Mouse (Mus musculus): ENCODE data around the gene Sobp. TPM values are rescaled to one million over a fixed set of nuclear protein-coding genes. Genes with fewer than 3 reads are reported as not detected.
A peak's percentile ranks its signal among the peaks of the same experiment; 100 is the strongest.

Sobp gene
- total RNA-seq, 2 experiments from 2014 or later: 29.2 to 34.5 TPM

DNA sequence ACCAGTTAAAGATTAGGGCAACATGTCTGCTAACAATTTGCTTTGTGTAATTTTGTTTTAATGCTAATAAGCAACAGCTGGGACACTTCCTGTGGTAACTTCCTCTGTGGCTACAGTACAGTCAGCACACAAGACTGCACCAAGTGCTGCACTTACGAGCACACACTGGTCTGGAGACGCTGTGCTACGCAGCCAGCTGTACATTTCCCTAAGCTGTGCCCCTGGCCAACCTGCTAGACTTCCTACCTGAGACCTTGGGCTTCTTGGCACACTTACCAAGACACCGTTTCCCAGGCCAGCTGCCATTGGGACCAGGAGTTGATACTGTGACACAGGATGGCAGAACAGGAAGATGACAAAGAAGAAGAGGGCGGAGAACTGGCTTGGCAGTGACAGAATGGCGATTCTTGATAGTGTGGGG, 212.1 kb downstream of the Sobp start:
- no peak for DNase-seq
- intact Hi-C loops (cut with DNase I): no loop called here
- Histone ChIP-seq H3K27ac (peak overlapping the region; percentile 48), H3K4me3 (peak overlapping the region; percentile 21; the same call in 1 of the 2 replicates)
- no peak for TF ChIP-seq CTCF (IDR thresholded peaks at IDR 0.05)

DNA sequence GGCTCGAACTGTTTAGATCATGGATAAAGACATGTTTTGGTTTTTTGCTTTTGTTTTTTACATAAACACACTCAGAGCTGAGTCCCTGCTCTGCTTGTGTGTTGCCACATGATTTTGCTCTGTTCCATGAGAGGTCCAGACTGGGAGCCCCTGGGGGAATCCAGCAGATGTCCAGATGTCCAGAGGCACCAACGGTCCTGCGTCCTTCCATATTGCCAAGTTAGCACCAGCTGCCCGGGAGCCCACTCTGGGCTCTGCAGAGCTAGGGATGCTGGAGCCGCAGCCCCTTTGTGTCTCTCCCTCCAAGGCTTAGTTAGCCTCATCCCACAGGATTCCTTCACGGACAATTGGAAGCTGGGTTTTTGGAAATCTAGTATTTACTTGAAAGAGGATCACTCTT, 212.6 kb downstream of the Sobp start:
- peak; percentile 29 for DNase-seq
- no peak for TF ChIP-seq CTCF (IDR thresholded peaks at IDR 0.05)
- intact Hi-C loops (cut with DNase I): no loop called here
- no peak overlapping the region for H3K4me3 ChIP-seq
- peak overlapping the region; percentile 48 for H3K27ac ChIP-seq

- no peak for DNase-seq
- no peak for TF ChIP-seq CTCF (IDR thresholded peaks at IDR 0.05)
- intact Hi-C loops (cut with DNase I): loop anchor here (1.0 to 10.0 kb wide), 3 partner anchors 29 to 516 kb away; partner anchors contain the start of gene Bend3
- peak overlapping the region; percentile 67; the same call in 1 of the 2 replicates for H3K27ac ChIP-seq
- peak overlapping the region; percentile 61 for H3K4me3 ChIP-seq
These were observed 215.6 kb downstream of the Sobp start for GRCm38 (mm10) chr10:42958686-42959085.

DNA sequence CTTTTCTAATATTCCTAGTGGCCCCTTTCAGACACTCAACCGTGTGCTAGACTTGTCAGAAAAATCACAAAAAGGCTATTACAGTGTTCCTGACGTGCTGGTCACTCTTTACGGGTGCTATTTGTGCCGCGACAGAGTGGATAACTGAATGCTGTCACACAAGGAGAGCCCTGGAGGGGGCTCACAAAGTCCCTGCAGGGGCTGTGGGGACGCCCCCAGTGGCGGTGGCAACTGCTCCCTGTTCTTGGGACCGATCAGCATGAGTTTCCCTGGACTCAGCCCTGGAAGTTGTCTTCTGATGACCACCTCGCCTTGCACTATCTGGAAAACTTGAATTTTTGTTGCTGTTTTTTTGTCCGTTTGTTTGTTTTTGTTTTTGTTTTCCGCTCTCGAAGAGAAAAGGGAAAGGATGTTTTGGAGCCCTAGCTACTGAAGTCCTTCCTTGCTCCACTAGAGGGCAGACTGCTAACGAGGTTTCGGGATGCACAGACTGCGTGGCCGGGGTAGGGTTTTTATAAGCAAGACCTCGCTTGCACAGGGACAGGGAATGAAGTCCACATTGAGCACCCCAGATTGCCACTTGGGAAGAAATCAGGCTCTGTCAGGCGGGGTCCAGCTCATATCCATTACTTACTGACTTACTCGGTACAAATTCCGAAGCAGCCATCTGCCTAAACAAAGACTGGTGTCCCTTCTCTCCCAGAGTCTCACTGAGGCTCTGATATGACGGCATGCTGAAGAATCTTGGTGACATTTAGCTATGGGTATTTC, 216.3 kb downstream of the Sobp start:
- peak overlapping the region; percentile 67 for H3K27ac ChIP-seq
- peak; percentile 77 for DNase-seq
- peak overlapping the region; percentile 61 for H3K4me3 ChIP-seq
- peak; percentile 86 for TF ChIP-seq CTCF (IDR thresholded peaks at IDR 0.05)
- intact Hi-C loops (cut with DNase I): loop anchor here (1.0 to 10.0 kb wide), 3 partner anchors 29 to 517 kb away; partner anchors contain the start of gene Bend3

DNA sequence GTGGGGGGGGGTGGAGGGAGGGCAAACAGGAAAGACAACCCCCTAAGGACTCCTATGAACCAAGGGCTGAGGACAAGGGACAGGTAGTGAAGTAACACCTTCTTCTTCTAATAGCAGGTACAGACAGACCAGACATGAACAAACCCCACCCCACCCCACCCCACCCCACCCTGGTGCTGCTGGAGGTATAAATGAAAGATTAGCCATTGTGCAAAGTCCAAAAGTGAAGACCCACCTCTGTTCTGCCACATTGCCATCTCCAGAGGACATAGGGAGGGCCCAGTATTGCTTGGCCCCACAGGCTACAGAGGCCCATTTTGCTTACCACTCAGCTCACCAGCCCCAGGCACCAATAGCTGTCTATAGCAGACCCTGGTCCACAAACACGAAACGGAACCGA, 219.1 kb downstream of the Sobp start:
- no peak for DNase-seq
- intact Hi-C loops (cut with DNase I): loop anchor here (5.0 to 10.0 kb wide), 2 partner anchors 422 to 520 kb away; partner anchors contain the start of gene Bend3
- Histone ChIP-seq H3K27ac (no peak overlapping the region), H3K4me3 (no peak overlapping the region)
- no peak for TF ChIP-seq CTCF (IDR thresholded peaks at IDR 0.05)

GRCm38 (mm10) chr10:42953601-42954000, 220.7 kb downstream of the Sobp start:
- Histone ChIP-seq H3K4me3 (no peak overlapping the region), H3K27ac (no peak overlapping the region)
- intact Hi-C loops (cut with DNase I): loop anchor here (10.0 kb wide), 1 partner anchor 521 kb away; the partner anchor contains the start of gene Bend3
- no peak for DNase-seq
- no peak for TF ChIP-seq CTCF (IDR thresholded peaks at IDR 0.05)

Other genes starting within 250 kb of the Sobp start
- 1 to 10 TPM; 1.7 to 2.6 TPM for gene 9030612E09Rik, start 174 bp upstream of the Sobp start, total RNA-seq (2021)
- gene Pdss2, start 47.0 kb upstream of the Sobp start, total RNA-seq (2021): 10 to 100 TPM; 16.8 to 25.0 TPM

All from gastrocnemius, adult 2 months (tissue).